Mouse (Mus musculus): ENCODE results near the gene Tfec.

The Tfec gene

DNA sequence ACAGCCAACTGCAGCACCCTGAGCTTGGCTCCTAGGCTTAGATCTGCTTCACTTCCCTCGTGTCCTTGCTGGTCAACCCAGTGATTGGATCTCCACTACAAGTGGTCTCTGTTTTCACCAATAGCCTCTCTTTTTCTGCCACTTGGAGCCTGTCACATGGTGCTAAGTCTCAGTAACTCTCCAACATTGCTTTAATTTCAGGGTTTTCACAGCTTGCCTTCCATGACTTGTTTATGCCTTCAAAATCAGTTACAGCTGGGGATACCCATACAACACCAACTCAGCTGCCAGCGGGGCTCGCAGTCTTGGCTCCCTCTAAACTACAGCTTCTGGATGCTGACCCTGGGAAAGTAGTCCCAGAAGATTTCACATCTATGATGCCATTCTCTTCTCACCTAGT lies 113.1 kb downstream of the Tfec start:
- DNase-seq = no peak

Measured in thymus, postnatal 14 days (tissue).